Mouse (Mus musculus) hematopoietic stem cell, adult 5-6 weeks (primary cell): ENCODE measurements around the gene Tmco4. TPM values are rescaled to one million over a fixed set of nuclear protein-coding genes. Genes with fewer than 3 reads are reported as not detected.
A peak's percentile ranks its signal among the peaks of the same experiment; 100 is the strongest.

ENCODE experiments used
- ATAC-seq, 2 experiments: fragments of 125-278 bp in 1 of 2; replicated peaks in 1 of 2; 2 replicates each; pipeline ENCODE4 v1.8.0; 2016 to 2017; ENCODE audit warnings: inconsistent platforms in 2 of 2, mild to moderate bottlenecking in 2 of 2, moderate number of reproducible peaks in 2 of 2, low read depth in 1 of 2, moderate TSS enrichment in 1 of 2; ENCODE audit not compliant: low FRiP score in 2 of 2, poor library complexity in 2 of 2, severe bottlenecking in 2 of 2, insufficient read depth in 1 of 2, low TSS enrichment in 1 of 2
- total RNA-seq: library from RNA; stranded (forward); fragments of 172-1452, 232-1000 nt; gene quantifications from 2 replicates; pipeline ENCODE4 v1.2.3, GENCODE M21; 2017

The Tmco4 gene
- total RNA-seq = 14.0 and 22.8 TPM in 2 replicates

- peak; percentile 80 to 81 for ATAC-seq
Observed at GRCm38 (mm10) chr4:138972827-138973718, at the start of gene Tmco4. Tmco4 (plus strand) TSS chr4:138972888.

- no peak for ATAC-seq
Observed at GRCm38 (mm10) chr4:138925561-138925960, 47.1 kb upstream of the Tmco4 start.

GRCm38 (mm10) chr4:138933862-138934261 lies 38.8 kb upstream of the Tmco4 start:
- ATAC-seq = no peak

- ATAC-seq = no peak
Observed at GRCm38 (mm10) chr4:138934456-138935145, 38.1 kb upstream of the Tmco4 start.

- no peak for ATAC-seq
Observed at GRCm38 (mm10) chr4:138938495-138939269, 34.0 kb upstream of the Tmco4 start.

GRCm38 (mm10) chr4:138939481-138939880 lies 33.2 kb upstream of the Tmco4 start:
- ATAC-seq = no peak

GRCm38 (mm10) chr4:138941401-138941800 lies 31.3 kb upstream of the Tmco4 start:
- ATAC-seq = no peak

- no peak for ATAC-seq
Observed at GRCm38 (mm10) chr4:138941966-138942365, 30.7 kb upstream of the Tmco4 start.

GRCm38 (mm10) chr4:138943730-138944129 lies 29.0 kb upstream of the Tmco4 start:
- ATAC-seq = peak; percentile 95 to 98

- no peak for ATAC-seq
Observed at GRCm38 (mm10) chr4:138948257-138948656, 24.4 kb upstream of the Tmco4 start.

- no peak for ATAC-seq
Observed at GRCm38 (mm10) chr4:138958612-138959011, 14.1 kb upstream of the Tmco4 start.

GRCm38 (mm10) chr4:138959120-138959519 lies 13.6 kb upstream of the Tmco4 start:
- ATAC-seq = no peak

GRCm38 (mm10) chr4:138959926-138960325 lies 12.8 kb upstream of the Tmco4 start:
- ATAC-seq = no peak

- ATAC-seq = no peak
Observed at GRCm38 (mm10) chr4:138962719-138963118, 10.0 kb upstream of the Tmco4 start.

GRCm38 (mm10) chr4:138965871-138966270 lies 6.8 kb upstream of the Tmco4 start:
- ATAC-seq = no peak

- no peak for ATAC-seq
Observed at GRCm38 (mm10) chr4:138966866-138967265, 5.8 kb upstream of the Tmco4 start, which contains the start of gene Rnf186. Rnf186 (plus strand) TSS chr4:138967112.

- ATAC-seq = no peak
Observed at GRCm38 (mm10) chr4:138967485-138967884, 5.2 kb upstream of the Tmco4 start.
